Mouse (Mus musculus): ENCODE results near the gene Alk.

Gene Alk

GRCm38 (mm10) chr17:71913188-71913587 lies 691.2 kb downstream of the Alk start:
- DNase-seq (ENCODE audit: low read depth in 1 of 2, low spot score in 2 of 2) = no peak

- no peak for DNase-seq (ENCODE audit: low read depth in 1 of 2, low spot score in 2 of 2)
Measured at GRCm38 (mm10) chr17:71909107-71909506, 695.3 kb downstream of the Alk start.

GRCm38 (mm10) chr17:71881369-71881768 lies 723.1 kb downstream of the Alk start:
- DNase-seq (ENCODE audit: low read depth in 1 of 2, low spot score in 2 of 2) = no peak

GRCm38 (mm10) chr17:71875492-71875891 lies 728.9 kb downstream of the Alk start:
- DNase-seq (ENCODE audit: low read depth in 1 of 2, low spot score in 2 of 2) = no peak

- no peak for DNase-seq (ENCODE audit: low read depth in 1 of 2, low spot score in 2 of 2)
Measured at GRCm38 (mm10) chr17:71874795-71875194, 729.6 kb downstream of the Alk start.

GRCm38 (mm10) chr17:71874077-71874476 lies 730.4 kb downstream of the Alk start:
- DNase-seq (ENCODE audit: low read depth in 1 of 2, low spot score in 2 of 2) = no peak

- no peak for DNase-seq (ENCODE audit: low read depth in 1 of 2, low spot score in 2 of 2)
Measured at GRCm38 (mm10) chr17:71872976-71873375, 731.5 kb downstream of the Alk start.

GRCm38 (mm10) chr17:71871981-71872380 lies 732.4 kb downstream of the Alk start:
- DNase-seq (ENCODE audit: low read depth in 1 of 2, low spot score in 2 of 2) = no peak

- no peak for DNase-seq (ENCODE audit: low read depth in 1 of 2, low spot score in 2 of 2)
Measured at GRCm38 (mm10) chr17:71870641-71871040, 733.8 kb downstream of the Alk start.

- DNase-seq (ENCODE audit: low read depth in 1 of 2, low spot score in 2 of 2) = no peak
Measured at GRCm38 (mm10) chr17:71870232-71870621, 734.2 kb downstream of the Alk start.

- DNase-seq (ENCODE audit: low read depth in 1 of 2, low spot score in 2 of 2) = no peak
Measured at GRCm38 (mm10) chr17:71869372-71870231, 734.8 kb downstream of the Alk start.

GRCm38 (mm10) chr17:71868828-71869227 lies 735.6 kb downstream of the Alk start:
- DNase-seq (ENCODE audit: low read depth in 1 of 2, low spot score in 2 of 2) = no peak

GRCm38 (mm10) chr17:71867892-71868291 lies 736.5 kb downstream of the Alk start:
- no peak for DNase-seq (ENCODE audit: low read depth in 1 of 2, low spot score in 2 of 2)

- DNase-seq (ENCODE audit: low read depth in 1 of 2, low spot score in 2 of 2) = no peak
Measured at GRCm38 (mm10) chr17:71865437-71865836, 739.0 kb downstream of the Alk start.

GRCm38 (mm10) chr17:71864039-71864438 lies 740.4 kb downstream of the Alk start:
- no peak for DNase-seq (ENCODE audit: low read depth in 1 of 2, low spot score in 2 of 2)

GRCm38 (mm10) chr17:71862895-71863294 lies 741.5 kb downstream of the Alk start:
- no peak for DNase-seq (ENCODE audit: low read depth in 1 of 2, low spot score in 2 of 2)

- no peak for DNase-seq (ENCODE audit: low read depth in 1 of 2, low spot score in 2 of 2)
Measured at GRCm38 (mm10) chr17:71862184-71862583, 742.2 kb downstream of the Alk start.

- no peak for DNase-seq (ENCODE audit: low read depth in 1 of 2, low spot score in 2 of 2)
Measured at GRCm38 (mm10) chr17:71831960-71832359, 772.5 kb downstream of the Alk start.

GRCm38 (mm10) chr17:71828647-71829414 lies 775.6 kb downstream of the Alk start:
- no peak for DNase-seq (ENCODE audit: low read depth in 1 of 2, low spot score in 2 of 2)

- no peak for DNase-seq (ENCODE audit: low read depth in 1 of 2, low spot score in 2 of 2)
Measured at GRCm38 (mm10) chr17:71827627-71828026, 776.8 kb downstream of the Alk start.

- no peak for DNase-seq (ENCODE audit: low read depth in 1 of 2, low spot score in 2 of 2)
Measured at GRCm38 (mm10) chr17:71826603-71827002, 777.8 kb downstream of the Alk start.

GRCm38 (mm10) chr17:71823622-71824306 lies 780.7 kb downstream of the Alk start:
- no peak for DNase-seq (ENCODE audit: low read depth in 1 of 2, low spot score in 2 of 2)
